Mouse (Mus musculus) large intestine, adult 2 months (tissue): ENCODE measurements around the gene Slc22a2. TPM values are rescaled to one million over a fixed set of nuclear protein-coding genes. Genes with fewer than 3 reads are reported as not detected.
"Not testable (repeated sequence)": the region's sequence is repeated elsewhere in the genome, so short reads cannot be mapped to it uniquely, and the experiment has no call there.

Experiments used
- DNase-seq: peaks from one replicate; pipeline ENCODE4 v3.0.0-alpha.2; 2012; ENCODE audit warnings: low read depth, low spot score
- WGBS: fragments of 180-500 bp; shearing (Covaris S2); methylation state at CpG from one replicate; pipeline ENCODE4 v1.1.7; 2018; 5-methylcytosine and 5-hydroxymethylcytosine counted together
- polyA plus RNA-seq: library from polyadenylated mRNA; depleted of rRNA; stranded (reverse); fragments of >200 nt; gene quantifications from 2 replicates; pipeline ENCODE4 v1.2.3, GENCODE M21; 2012; rRNA removed

The Slc22a2 gene
- polyA plus RNA-seq: not detected in 2 replicates

GRCm38 (mm10) chr17:12583991-12584390 lies at the start of gene Slc22a2:
Gene Slc22a2 (plus strand): TSS chr17:12584132.
- no peak for DNase-seq
- WGBS: 65% methylated on average over 10 of the region's 10 CpGs

- WGBS: 57% methylated on average over 13 of the region's 13 CpGs
- DNase-seq: peak; percentile 67
These were observed 49.4 kb upstream of the Slc22a2 start for GRCm38 (mm10) chr17:12534353-12535145.

- no peak for DNase-seq
- 68% methylated on average over 4 of the region's 4 CpGs for WGBS
These were observed 21.7 kb upstream of the Slc22a2 start for GRCm38 (mm10) chr17:12562215-12562614.

- 80% methylated on average over 6 of the region's 6 CpGs for WGBS
These were observed 19.4 kb upstream of the Slc22a2 start for GRCm38 (mm10) chr17:12564481-12565000.

GRCm38 (mm10) chr17:12565443-12565842 lies 18.5 kb upstream of the Slc22a2 start:
- WGBS: 90% methylated on average over 6 of the region's 6 CpGs
- DNase-seq: no peak

More at GRCm38 (mm10) chr17:12564481-12565000, 19.4 kb upstream of the Slc22a2 start:
- DNase-seq: not testable (repeated sequence)

GRCm38 (mm10) chr17:12571316-12571715 lies 12.6 kb upstream of the Slc22a2 start:
- no peak for DNase-seq

GRCm38 (mm10) chr17:12571924-12572463 lies 11.9 kb upstream of the Slc22a2 start:
- peak; percentile 3 for DNase-seq
- WGBS: 29% methylated on average over 9 of the region's 9 CpGs

More at GRCm38 (mm10) chr17:12571316-12571715, 12.6 kb upstream of the Slc22a2 start:
- WGBS: 83% methylated on average over 6 of the region's 6 CpGs

- WGBS: 19% methylated on average over 6 of the region's 6 CpGs
- DNase-seq: peak; percentile 13
These were observed 8.5 kb upstream of the Slc22a2 start for GRCm38 (mm10) chr17:12575391-12575790.

- DNase-seq: no peak
- 92% methylated on average over 7 of the region's 7 CpGs for WGBS
These were observed 6.8 kb upstream of the Slc22a2 start for GRCm38 (mm10) chr17:12577096-12577495.

- WGBS: 75% methylated on average over 2 of the region's 2 CpGs
- DNase-seq: no peak
These were observed 1.4 kb downstream of the Slc22a2 start for GRCm38 (mm10) chr17:12585366-12585765.

- no peak for DNase-seq
- WGBS: 38% methylated on average over 11 of the region's 11 CpGs
These were observed 3.0 kb downstream of the Slc22a2 start for GRCm38 (mm10) chr17:12586966-12587365.

GRCm38 (mm10) chr17:12588801-12589247 lies 4.9 kb downstream of the Slc22a2 start:
- WGBS: 68% methylated on average over 9 of the region's 9 CpGs
- DNase-seq: no peak

GRCm38 (mm10) chr17:12590911-12591625 lies 7.1 kb downstream of the Slc22a2 start:
- DNase-seq: no peak
- WGBS: 95% methylated on average over 4 of the region's 4 CpGs

GRCm38 (mm10) chr17:12595846-12596515 lies 12.0 kb downstream of the Slc22a2 start:
- 80% methylated on average over 13 of the region's 13 CpGs for WGBS
- no peak for DNase-seq

GRCm38 (mm10) chr17:12606634-12607033 lies 22.7 kb downstream of the Slc22a2 start:
- DNase-seq: no peak

GRCm38 (mm10) chr17:12607202-12607601 lies 23.3 kb downstream of the Slc22a2 start:
- no peak for DNase-seq

More at GRCm38 (mm10) chr17:12606634-12607033, 22.7 kb downstream of the Slc22a2 start:
- WGBS: 14% methylated on average over 1 of the region's 1 CpGs

GRCm38 (mm10) chr17:12614511-12615385 lies 30.8 kb downstream of the Slc22a2 start:
- 75% methylated on average over 15 of the region's 15 CpGs for WGBS
- DNase-seq: no peak

GRCm38 (mm10) chr17:12615429-12615828 lies 31.5 kb downstream of the Slc22a2 start:
- DNase-seq: no peak
- 61% methylated on average over 4 of the region's 4 CpGs for WGBS

GRCm38 (mm10) chr17:12619641-12620040 lies 35.7 kb downstream of the Slc22a2 start:
- no peak for DNase-seq
- 79% methylated on average over 2 of the region's 2 CpGs for WGBS
